Mouse (Mus musculus): ENCODE data around the gene Nfkbid. TPM values are rescaled to one million over a fixed set of nuclear protein-coding genes. Genes with fewer than 3 reads are reported as not detected.

Gene Nfkbid
- polyA plus RNA-seq, 2 experiments from 2014 or later: 39.2 to 44.4 TPM

GRCm38 (mm10) chr7:30430191-30430590, 8.7 kb downstream of the Nfkbid start:
- no peak for ATAC-seq

DNA sequence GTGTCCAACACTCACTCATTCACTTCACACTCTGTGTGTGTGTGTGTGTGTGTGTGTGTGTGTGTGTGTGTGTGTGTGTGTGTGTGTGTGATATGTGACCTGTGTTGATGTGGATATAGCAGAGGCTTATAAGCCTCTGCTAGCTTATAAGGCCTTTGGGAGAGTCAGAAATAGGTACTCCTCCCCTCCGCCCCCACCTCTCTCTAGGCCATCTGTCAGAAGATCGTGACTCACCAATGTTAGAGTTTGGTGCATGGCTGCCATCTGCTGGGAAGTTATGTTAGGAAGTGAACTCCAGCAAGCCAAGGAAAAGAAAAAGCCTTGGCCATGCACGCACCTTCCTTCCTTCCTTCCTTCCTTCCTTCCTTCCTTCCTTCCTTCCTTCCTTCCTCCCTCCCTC, 10.3 kb downstream of the Nfkbid start:
- peak; percentile 83 for ATAC-seq

- no peak for ATAC-seq
These were observed 12.7 kb downstream of the Nfkbid start for GRCm38 (mm10) chr7:30434238-30434637.

DNA sequence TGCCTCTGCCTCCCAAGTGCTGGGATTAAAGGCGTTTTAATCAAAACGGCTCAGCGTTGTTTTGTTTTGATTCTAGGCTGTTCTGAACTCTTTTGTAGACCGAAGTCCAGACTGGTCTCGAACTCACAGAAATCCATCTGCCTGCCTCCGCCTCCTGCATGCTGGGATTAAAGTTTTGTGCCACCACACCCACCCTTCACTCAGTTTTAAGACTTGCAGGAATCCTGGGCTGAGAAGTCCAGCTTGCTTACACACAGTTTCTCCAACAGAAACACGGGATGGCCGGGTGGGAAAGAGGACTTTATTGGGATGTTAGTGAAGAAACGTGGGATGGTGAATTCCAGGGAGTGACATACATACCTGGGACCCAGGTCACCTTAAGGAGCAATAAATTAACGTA, 13.2 kb downstream of the Nfkbid start:
- no peak for ATAC-seq

DNA sequence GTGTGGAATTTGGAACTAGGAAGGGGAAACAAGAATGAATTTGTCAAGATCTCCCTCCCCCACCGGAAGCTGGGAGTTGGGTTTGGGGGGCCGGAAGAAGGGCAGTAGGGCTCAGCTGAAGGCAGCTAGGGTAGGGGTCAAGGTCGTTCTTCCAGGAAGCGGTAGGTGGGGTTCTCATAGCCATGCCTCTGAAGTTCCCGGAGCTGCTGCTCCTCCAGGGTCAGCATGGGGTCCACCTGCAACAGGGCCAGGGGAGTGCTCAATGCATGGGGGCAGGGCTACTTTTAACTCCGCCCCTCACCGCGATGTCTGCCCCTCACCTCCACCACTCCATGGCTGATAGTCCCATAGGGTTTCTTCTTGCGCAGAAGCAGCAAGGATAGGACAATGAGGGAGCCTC, 13.6 kb downstream of the Nfkbid start:
- no peak for ATAC-seq

DNA sequence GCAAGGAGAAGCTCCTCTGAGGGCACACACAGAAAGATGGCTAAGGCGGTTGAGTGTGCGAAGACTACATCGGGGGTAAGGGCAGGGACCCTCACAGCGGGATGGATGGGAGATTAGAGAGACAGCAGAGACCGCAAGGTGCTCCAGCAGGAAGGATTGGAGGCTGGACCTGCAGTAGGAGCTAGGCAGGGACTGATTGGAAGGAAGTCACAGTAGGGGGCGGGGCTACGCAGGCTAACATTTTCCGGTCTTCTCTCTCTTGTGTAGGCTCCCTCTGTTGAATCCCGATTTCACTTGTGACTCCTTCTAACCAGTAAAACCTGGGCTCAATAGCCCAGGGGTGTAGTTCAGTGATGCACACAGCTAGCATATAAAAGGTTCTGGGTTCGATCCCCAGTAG, 15.3 kb downstream of the Nfkbid start:
- ATAC-seq: peak; percentile 43

DNA sequence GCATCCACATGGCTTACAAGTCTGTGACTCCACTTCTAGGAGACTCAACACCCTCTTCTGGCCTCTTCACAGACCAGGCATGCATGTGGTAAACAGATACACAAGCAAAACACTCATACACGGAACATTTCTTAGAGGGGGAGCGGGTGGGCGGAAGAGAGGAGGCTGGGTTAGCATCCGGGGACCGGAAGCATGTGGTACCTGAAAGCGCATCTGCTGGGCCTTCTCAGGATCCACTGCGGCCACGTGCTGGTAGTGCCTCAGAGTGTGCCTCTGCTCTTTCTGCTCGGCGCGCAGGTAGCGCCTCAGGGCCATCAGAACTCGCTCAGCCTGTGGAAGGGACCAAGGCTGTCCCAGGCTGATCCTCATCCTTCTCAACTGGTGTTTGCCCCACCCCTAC, 18.2 kb downstream of the Nfkbid start:
- peak; percentile 50 for ATAC-seq

DNA sequence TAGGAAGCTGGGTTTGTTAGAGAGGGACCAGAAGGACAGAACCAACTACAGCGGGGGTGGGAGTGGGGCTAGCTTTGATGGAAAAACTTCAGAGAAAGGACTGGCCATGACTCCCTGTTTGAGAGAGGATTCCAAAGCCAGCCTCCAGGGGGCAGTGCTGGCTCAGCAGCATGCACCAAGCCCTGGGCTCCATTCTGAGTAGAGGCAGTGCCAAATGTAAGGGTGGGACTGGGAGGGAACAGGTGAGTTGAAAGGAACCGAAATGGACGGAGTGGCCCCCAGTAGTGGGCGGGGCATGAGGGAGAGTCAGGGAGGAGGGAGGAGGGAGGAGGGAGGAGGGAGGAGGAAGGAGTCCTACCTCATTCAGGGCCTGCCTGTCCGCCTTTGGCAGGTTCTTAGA, 19.2 kb downstream of the Nfkbid start:
- ATAC-seq: peak; percentile 51

DNA sequence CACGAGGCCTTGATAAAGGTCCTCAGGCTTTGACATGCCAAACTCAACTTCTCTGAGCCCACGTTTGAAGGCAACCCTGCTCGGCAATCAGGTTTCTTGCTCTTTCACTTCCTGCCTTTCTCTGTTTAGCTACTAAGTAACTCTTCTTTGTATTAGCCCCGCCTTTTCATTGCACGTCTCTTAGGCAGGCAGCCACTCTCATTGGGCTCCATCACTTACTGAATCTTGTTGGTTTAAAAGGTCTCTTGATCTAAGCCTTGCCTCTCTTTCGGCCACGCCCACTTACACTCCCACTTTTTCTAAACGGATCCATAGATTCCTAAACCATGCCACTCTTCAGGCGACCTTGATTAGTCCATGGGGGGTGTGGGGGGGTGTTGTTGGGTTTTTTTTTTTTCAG, 22.2 kb downstream of the Nfkbid start:
- ATAC-seq: peak; percentile 69

DNA sequence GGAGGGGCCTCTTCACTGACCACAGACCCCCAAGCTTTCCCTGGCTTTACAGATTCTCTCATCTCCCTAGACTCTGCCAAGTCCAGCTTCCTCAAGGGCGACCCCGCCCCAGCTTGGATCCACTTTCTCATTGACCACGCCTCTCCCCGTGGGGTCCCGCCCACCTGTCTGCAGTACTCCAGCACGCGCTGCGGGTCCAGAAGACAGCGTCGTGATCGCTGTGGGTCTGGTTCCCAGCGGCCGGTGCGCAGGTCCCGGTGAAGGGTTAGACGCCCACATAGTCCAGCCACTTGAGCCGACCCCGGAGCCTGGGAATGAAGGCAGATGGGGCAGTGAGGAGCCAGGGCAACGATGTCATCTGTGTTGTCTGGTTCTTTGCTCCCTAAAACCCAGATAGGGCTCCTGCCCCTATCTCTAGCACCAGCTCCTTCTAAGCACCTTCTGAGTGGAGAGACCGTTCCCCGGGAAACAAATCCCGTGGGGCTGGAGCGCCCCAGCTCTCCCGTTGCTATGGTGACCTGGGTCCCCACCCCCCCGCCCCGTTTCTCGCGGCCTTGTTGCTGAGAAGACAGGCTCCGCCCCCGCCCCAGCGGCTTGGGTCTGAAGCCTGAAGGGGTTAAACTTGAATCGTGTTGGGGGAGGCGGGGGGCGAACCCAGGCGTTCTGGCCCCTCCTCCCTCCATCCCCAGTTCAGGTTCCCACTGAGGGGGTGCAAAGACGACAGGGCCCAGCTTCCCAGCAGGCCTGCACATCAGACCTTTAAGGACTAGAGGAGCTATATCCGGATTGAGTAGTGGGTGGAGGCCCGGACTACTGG, 22.8 kb downstream of the Nfkbid start:
- no peak for ATAC-seq

DNA sequence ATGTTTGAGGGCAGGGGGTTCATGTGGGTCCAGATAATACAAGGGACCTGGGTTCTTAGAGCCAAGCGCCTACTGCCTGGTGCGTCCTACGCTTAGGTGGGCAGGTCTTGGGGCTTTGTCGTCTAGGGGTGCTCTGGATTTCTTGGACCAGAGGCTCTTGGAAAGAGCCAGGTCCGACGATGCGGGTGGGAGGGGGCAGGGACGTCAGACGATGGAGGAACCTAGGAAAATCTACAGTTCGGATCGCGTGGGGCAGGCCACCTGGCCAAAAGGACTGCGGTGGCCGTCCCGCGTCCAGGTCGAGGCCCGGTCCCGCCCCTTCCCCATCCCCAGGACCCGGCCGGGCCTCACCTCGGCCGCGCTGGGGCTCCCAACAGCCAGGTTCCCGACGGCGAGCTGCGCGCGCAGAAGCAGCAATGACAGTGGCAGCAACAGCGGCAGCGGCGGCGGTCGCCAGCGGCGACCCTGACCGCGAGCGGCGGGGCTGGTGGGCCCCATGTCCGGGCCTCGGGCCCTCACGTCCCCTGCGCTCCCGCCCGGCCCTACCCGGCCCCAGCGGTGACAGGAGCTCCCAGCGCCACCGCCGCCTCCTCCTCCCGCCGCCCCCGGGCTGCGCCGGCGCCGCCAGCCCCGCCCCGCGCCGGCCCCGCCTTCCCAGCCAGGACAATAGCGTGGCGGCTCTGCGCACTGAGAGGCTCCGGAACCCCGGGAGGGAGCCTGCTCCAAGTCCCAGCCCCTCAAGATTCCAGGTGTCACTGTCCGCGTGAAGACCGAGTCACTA, 23.6 kb downstream of the Nfkbid start, which contains the start of gene Aplp1:
TSS of gene Aplp1 (minus strand) at position 565 of the 781 bp plus-strand sequence.
- ATAC-seq: peak; percentile 73

- ATAC-seq: no peak
These were observed 28.7 kb downstream of the Nfkbid start for GRCm38 (mm10) chr7:30450241-30450640.

- ATAC-seq: peak; percentile 54
These were observed 31.8 kb downstream of the Nfkbid start for GRCm38 (mm10) chr7:30453327-30453726.

DNA sequence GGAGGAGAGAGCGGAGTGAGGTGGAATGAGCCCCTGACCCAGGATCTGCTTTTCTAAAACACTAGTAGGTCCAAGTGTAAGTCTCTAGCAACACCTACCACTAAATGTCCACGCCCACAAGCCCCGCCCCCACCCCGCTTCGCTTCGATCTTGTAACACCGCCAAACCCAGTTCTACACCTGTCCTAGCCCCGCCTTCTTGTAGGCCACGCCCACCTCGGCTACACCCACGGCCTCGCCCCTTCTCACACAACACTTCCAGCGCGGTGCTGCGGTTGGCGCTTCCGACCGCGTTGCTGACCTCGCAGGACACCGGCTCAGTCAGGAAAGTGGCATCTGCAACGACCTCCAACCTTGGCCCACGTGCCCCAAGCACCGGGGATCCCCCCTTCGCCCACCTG, 32.2 kb downstream of the Nfkbid start:
- ATAC-seq: peak; percentile 77

DNA sequence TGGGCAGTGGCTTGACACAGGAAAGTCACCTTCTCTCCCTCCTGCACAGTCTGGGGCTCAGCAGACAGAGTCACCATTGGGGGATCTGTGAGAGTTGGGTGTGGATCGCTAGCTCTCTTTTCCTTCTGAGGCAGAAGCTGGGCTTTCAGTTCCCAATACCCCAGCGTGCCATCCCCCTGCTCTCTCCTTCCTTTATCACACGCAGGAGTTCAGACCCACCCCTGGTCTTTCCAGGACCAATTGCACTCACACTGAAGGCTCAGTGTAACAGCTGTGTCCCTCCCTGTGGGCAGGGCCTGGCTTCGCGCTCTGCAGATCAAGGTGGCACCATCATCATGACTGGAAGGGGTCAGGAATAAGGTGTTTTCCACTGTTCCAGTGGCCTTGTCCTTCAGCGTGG, 32.7 kb downstream of the Nfkbid start:
- ATAC-seq: peak; percentile 8

DNA sequence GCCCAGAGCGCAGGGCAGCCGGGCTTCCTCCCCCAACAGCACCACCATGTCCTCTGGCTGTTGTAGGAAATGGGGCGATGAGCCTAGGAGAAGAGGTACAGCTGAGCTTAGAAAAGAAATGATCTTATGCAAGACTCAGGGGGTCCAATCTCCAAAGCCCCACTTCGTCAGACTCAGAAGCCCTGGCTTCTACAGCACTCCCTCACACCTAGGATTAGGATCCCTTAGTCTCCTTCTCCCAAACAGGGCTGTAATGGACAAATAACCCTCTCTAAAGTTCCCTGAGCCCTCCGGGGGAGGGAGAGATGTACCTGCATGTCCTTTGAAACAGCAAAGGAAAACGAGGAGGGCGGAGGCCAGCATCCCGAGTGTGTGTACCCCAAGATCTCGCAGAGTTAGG, 35.0 kb downstream of the Nfkbid start:
- no peak for ATAC-seq

DNA sequence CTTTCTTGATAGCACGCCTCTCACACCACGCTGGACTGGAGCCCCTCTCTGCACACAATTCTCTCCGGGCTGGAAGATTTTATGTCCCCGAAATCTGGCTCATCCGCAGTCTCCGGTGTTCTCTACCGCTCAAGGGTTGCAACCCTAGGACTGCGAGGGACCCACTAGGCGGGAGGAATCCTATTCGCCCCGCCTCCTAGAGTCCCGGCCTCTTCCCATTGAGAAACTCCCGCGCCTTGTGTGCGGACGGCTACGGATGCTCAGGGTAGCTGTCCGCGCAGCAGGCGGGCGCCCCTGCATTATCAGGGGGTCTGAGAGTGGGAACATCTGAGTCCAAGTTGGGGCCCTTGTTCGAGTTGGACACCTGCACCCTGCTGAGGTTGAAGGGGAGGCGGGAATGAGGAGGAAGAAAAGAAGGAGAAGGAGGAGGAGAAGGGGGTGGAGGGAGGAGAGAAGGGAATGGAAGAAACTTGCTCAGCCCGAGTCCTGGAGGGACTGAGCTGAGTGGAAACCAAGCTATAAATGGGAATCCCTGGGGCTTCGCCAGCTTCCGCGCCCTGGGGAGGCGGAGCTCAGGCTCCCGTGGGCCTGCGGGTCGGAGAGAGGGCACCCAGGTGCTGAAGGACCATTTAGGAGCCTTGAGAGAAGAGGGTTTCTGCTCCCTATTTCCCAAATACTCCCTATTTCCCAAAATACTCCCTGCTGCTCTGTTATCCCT, 35.5 kb downstream of the Nfkbid start:
- ATAC-seq: no peak

- no peak for ATAC-seq
These were observed 36.2 kb downstream of the Nfkbid start, which contains the start of the genes Kirrel2 and Nphs1 for GRCm38 (mm10) chr7:30457629-30458330. TSS of gene Kirrel2 (minus strand) at chr7:30457690. TSS of gene Nphs1 (plus strand) at chr7:30458315.

DNA sequence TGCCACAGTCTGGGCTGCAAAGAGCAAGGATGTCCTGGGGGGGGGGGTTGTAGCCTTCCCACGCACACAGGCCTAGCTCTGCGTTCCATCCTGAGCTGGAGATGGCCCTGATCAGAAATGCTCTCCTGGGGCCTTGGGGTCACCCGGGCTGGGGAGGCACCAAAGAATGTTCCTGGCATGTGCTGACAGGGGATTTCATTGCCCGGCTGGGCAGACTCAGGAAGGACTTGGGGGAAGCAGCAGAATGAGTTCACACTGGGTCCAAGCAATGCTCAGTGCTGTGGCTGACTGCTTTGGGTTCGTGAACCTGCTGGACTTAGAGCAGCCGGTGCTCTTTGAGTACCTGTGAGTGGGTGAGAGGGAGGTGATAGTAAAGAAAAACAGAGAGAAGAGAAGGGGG, 38.0 kb downstream of the Nfkbid start:
- no peak for ATAC-seq

DNA sequence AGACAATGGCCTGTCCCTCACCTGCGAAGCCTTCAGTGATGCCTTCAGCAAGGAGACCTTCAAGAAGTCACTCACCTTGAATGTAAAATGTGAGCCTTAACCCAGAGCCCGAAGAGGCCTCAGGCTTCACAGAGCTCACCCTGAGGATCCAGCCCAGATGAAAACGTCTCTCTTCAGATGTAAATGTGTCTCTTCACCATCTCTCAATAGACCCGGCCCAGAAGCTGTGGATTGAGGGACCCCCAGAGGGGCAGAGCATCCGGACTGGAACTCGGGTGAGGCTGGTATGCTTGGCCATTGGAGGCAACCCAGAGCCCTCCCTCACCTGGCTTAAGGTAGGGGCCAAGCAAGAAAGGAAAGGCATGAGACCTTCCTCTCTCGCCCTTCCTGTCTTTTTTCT, 42.0 kb downstream of the Nfkbid start:
- ATAC-seq: no peak

- ATAC-seq: no peak
These were observed 42.5 kb downstream of the Nfkbid start for GRCm38 (mm10) chr7:30463996-30464395.

GRCm38 (mm10) chr7:30464816-30465300, 43.3 kb downstream of the Nfkbid start:
- no peak for ATAC-seq

Data from CD4-positive, CD25-positive, alpha-beta regulatory T cell, adult 4 months (primary cell).